Mouse (Mus musculus) hindbrain, postnatal 0 days (tissue): ENCODE measurements at regions not wholly inside any gene's neighbourhood (a gene's known extent, or its start where the extent isn't known, plus 50 kb on each side); places are given as distances from the start of the nearest gene placed in this dataset.

Experiments used
- ATAC-seq: fragments of 200-750 bp; cut with Nextera tagmentation; 2 replicates; pipeline ENCODE4 v1.8.0; 2017; ENCODE audit warnings: mild to moderate bottlenecking, moderate TSS enrichment, moderate library complexity
- DNase-seq: peaks from one replicate; pipeline ENCODE4 v3.0.0-alpha.2; 2015; ENCODE audit warnings: low spot score
- H3K27ac ChIP-seq: fragments of 300-500 bp; sonication (generic); 2 replicates; pipeline ENCODE4 v1.5.1; 2014; ENCODE audit warnings: mild to moderate bottlenecking
- H3K27me3 ChIP-seq: fragments of 300-500 bp; sonication (generic); 2 replicates; pipeline ENCODE4 v1.6.1; 2014; ENCODE audit warnings: low read length, mixed read lengths; ENCODE audit not compliant: insufficient read depth
- H3K36me3 ChIP-seq: fragments of 300-500 bp; sonication (generic); 2 replicates; pipeline ENCODE4 v1.6.1; 2014; ENCODE audit warnings: low read length, mixed read lengths; ENCODE audit not compliant: insufficient read depth
- H3K4me1 ChIP-seq: fragments of 300-500 bp; sonication (generic); 2 replicates; pipeline ENCODE4 v1.6.1; 2014; ENCODE audit warnings: antibody characterized with exemption, low read length, mixed read lengths; ENCODE audit not compliant: insufficient read depth
- H3K4me2 ChIP-seq: fragments of 300-500 bp; sonication (generic); 2 replicates; pipeline ENCODE4 v1.6.1; 2014; ENCODE audit warnings: low read depth, mild to moderate bottlenecking, low read length, moderate library complexity, mixed read lengths
- H3K4me3 ChIP-seq: fragments of 300-500 bp; sonication (generic); 2 replicates; pipeline ENCODE4 v1.5.1; 2014; ENCODE audit warnings: low read length
- H3K9ac ChIP-seq: fragments of 300-500 bp; sonication (generic); replicated peaks from 2 replicates; pipeline ENCODE4 v1.6.1; 2014; ENCODE audit warnings: mild to moderate bottlenecking, low read length, moderate library complexity, mixed read lengths
- H3K9me3 ChIP-seq: fragments of 300-500 bp; sonication (generic); 2 replicates; pipeline ENCODE4 v1.6.1; 2016; ENCODE audit warnings: low read length, mixed read lengths
- CTCF ChIP-seq: IDR thresholded peaks from 2 replicates; pipeline ENCODE4 v1.5.1; 2016; ENCODE audit warnings: antibody characterized with exemption, control low read depth, low read depth
- WGBS: fragments of 180-500 bp; shearing (Covaris S2); extraction: QIAGEN DNeasy Blood & Tissue Kit; methylation state at CpG from one replicate; pipeline ENCODE4 v1.1.7; 2014; 5-methylcytosine and 5-hydroxymethylcytosine counted together

GRCm38 (mm10) chr10:111779956-111780355, 192.5 kb upstream of the Krr1 start:
- H3K4me1 ChIP-seq, result no peaks in the 10 kb centered on the region
- WGBS, result 93% methylated on average over 7 of the region's 7 CpGs
- DNase-seq, result no peak
- no peaks in the 10 kb centered on the region for H3K36me3 ChIP-seq
- no peak overlapping the region for H3K27ac ChIP-seq
- no peak overlapping the region for H3K9ac ChIP-seq
- H3K27me3 ChIP-seq, result no peaks in the 10 kb centered on the region
- no peaks in the 10 kb centered on the region for H3K9me3 ChIP-seq
- H3K4me3 ChIP-seq, result no peak overlapping the region
- no peak for ATAC-seq
- no peak overlapping the region for H3K4me2 ChIP-seq
- no peak for TF ChIP-seq CTCF

DNA sequence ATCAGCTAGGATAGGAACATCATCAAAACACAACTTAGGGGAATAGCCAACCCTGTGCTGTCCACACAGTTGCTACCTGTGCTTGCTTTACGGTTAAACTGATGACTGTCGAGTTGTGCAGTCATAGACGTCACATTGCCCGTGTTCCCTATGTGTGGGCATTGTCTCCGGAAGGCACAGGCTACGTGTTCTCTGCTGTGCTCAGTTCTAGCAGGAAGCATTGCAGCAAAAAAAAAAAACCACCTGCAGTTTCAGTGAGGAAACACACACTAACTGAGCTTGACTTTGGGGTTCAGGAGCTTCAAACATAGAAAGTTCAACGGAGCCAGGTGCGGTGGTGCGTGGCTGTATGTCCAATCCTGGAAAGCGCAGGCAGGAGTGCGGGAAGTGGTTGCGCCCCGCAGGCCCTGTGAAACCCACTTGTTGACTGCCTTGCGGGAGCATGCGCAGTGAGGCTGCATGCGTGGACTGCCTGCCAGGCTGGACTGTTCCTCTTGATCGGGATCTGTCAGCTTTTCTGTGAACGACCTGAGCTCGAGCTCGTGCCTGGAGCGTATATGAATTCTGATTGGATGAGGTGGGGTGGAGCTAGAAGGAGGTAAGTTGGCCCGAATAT, 190.2 kb upstream of the Krr1 start:
- ATAC-seq (no peak), DNase-seq (no peak)
- WGBS, result 82% methylated on average over 22 of the region's 22 CpGs
- no peak overlapping the region for H3K27ac ChIP-seq
- no peaks in the 10 kb centered on the region for H3K27me3 ChIP-seq
- TF ChIP-seq CTCF, result no peak
- H3K4me1 ChIP-seq, result no peaks in the 10 kb centered on the region
- no peaks in the 10 kb centered on the region for H3K36me3 ChIP-seq
- H3K4me2 ChIP-seq, result no peak overlapping the region
- no peak overlapping the region for H3K9ac ChIP-seq
- no peaks in the 10 kb centered on the region for H3K9me3 ChIP-seq
- H3K4me3 ChIP-seq, result no peak overlapping the region

- WGBS, result 35% methylated on average over 3 of the region's 3 CpGs
- no peaks in the 10 kb centered on the region for H3K9me3 ChIP-seq
- DNase-seq, result peak; percentile 35
- H3K27ac ChIP-seq, result no peak overlapping the region
- no peak overlapping the region for H3K4me2 ChIP-seq
- no peaks in the 10 kb centered on the region for H3K27me3 ChIP-seq
- H3K4me1 ChIP-seq, result no peaks in the 10 kb centered on the region
- no peaks in the 10 kb centered on the region for H3K36me3 ChIP-seq
- no peak for ATAC-seq
- H3K4me3 ChIP-seq, result no peak overlapping the region
- H3K9ac ChIP-seq, result no peak overlapping the region
- no peak for TF ChIP-seq CTCF
These were observed 189.0 kb upstream of the Krr1 start for GRCm38 (mm10) chr10:111783496-111783895.

DNA sequence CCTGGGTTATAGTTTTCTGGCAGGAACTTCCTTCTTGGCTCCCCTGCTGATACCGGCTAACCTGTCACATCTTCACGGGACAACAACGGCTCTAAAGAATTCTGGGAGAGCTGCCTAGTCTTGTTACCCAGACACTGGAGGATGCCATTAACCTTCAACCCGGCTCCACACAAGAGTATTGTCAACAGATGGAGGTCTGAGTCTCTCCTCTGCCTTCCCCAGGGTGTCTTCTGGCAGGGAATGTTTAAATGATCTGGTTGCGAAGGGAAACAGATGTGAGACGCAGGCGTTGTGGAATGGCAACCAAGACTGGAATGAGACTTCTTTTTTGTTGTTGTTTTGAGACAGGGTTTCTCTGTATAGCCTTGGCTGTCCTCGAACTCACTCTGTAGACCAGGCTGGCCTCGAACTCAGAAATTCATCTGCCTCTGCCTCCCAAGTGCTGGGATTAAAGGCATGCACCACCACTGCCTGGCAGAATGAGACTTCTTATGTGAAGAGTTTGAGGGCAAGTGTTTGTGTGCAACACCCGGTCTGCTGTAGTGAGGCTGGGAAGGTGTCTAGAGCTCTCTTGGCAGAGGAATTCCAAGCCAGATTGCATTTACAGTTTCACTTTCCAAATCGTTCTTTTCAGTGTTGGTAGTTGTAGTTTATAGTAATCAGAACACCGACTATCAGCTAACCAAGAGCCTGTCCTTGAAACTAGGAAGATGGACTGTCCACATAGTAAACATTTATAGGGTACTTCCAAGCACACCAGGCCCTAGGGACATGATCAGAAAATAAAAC, 188.2 kb upstream of the Krr1 start:
- 46% methylated on average over 12 of the region's 12 CpGs for WGBS
- Histone ChIP-seq H3K36me3 (no peaks in the 10 kb centered on the region), H3K4me1 (no peaks in the 10 kb centered on the region), H3K27me3 (no peaks in the 10 kb centered on the region), H3K4me2 (no peak overlapping the region), H3K9ac (no peak overlapping the region), H3K9me3 (no peaks in the 10 kb centered on the region), H3K27ac (no peak overlapping the region), H3K4me3 (no peak overlapping the region)
- DNase-seq (peak; percentile 37), ATAC-seq (no peak)
- no peak for TF ChIP-seq CTCF

GRCm38 (mm10) chr10:111787175-111787574, 185.3 kb upstream of the Krr1 start:
- 55% methylated on average over 9 of the region's 9 CpGs for WGBS
- ATAC-seq, result peak; percentile 82

DNA sequence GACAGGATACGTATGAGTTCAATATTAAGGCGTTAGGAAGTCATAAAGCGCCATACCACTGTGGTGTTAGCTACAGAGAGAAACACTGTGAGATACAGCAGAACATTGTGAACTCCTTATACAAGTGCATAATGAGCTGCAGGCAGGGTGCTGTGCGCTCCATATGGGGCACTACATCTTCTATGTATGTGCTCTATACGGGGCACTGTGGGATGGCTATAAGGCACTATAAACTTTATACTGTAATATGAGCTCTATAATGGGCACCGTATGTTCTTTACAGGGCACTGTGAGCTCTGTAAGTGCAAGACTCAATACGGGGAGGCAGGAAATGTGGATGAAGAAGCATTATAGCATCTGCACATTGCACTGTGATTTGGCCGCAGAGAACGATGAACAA, 183.2 kb upstream of the Krr1 start:
- no peak for TF ChIP-seq CTCF
- Histone ChIP-seq H3K36me3 (no peaks in the 10 kb centered on the region), H3K9ac (no peak overlapping the region), H3K9me3 (no peaks in the 10 kb centered on the region), H3K4me3 (no peak overlapping the region), H3K4me1 (no peaks in the 10 kb centered on the region), H3K27ac (no peak overlapping the region), H3K4me2 (no peak overlapping the region), H3K27me3 (no peaks in the 10 kb centered on the region)
- no peak for DNase-seq
- no peak for ATAC-seq
- WGBS, result 94% methylated on average over 9 of the region's 9 CpGs

More at GRCm38 (mm10) chr10:111787175-111787574, 185.3 kb upstream of the Krr1 start:
- Histone ChIP-seq H3K27ac (no peak overlapping the region), H3K4me1 (no peaks in the 10 kb centered on the region), H3K27me3 (no peaks in the 10 kb centered on the region), H3K9me3 (no peaks in the 10 kb centered on the region), H3K4me2 (no peak overlapping the region), H3K36me3 (no peaks in the 10 kb centered on the region), H3K4me3 (no peak overlapping the region), H3K9ac (no peak overlapping the region)
- peak; percentile 63 for DNase-seq
- TF ChIP-seq CTCF, result no peak

DNA sequence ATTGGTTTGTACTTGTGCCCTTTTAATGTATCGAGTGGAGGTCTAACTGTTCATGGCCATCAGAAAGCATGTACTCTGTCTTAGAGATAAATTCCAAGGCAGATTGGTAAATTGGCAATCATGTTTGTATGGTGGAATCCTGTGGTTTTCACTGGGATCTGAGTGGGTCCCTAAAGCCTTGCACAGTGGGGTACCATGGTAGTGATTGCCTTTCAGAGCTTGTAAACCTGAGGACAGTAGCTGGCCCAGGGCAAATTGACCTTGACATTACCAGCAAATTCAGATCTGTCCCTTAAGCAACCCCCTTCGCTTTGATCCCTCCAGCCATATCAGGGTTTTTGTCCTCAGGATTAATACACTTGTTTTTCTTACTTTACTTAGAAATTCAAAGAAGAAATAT, 181.6 kb upstream of the Krr1 start:
- no peak for TF ChIP-seq CTCF
- Histone ChIP-seq H3K4me3 (no peak overlapping the region), H3K27me3 (no peaks in the 10 kb centered on the region), H3K4me2 (no peak overlapping the region), H3K27ac (no peak overlapping the region), H3K36me3 (no peaks in the 10 kb centered on the region), H3K9me3 (no peaks in the 10 kb centered on the region), H3K9ac (no peak overlapping the region), H3K4me1 (no peaks in the 10 kb centered on the region)
- ATAC-seq (no peak), DNase-seq (no peak)
- WGBS, result 98% methylated on average over 2 of the region's 2 CpGs
